Mouse (Mus musculus): Measurements from ENCODE around the gene Tk1. TPM values are rescaled to one million over a fixed set of nuclear protein-coding genes. Genes with fewer than 3 reads are reported as not detected.
"Not testable (repeated sequence)": the region's sequence is repeated elsewhere in the genome, so short reads cannot be mapped to it uniquely, and the experiment has no call there.

Gene Tk1
- polyA plus RNA-seq, 2 experiments: 128 to 160 TPM

GRCm38 (mm10) chr11:117821868-117822267 is 4.0 kb downstream of the Tk1 start:
- WGBS: 90% methylated on average over 9 of the region's 9 CpGs
- no peaks in the 10 kb centered on the region for H3K9me3 ChIP-seq (ENCODE audit: control insufficient read depth, low read length)
- TF ChIP-seq POLR2A (IDR thresholded peaks at IDR 0.05; ENCODE audit: borderline replicate concordance, extremely low read depth, insufficient read depth, insufficient read length): no peak
- H3K4me2 ChIP-seq (replicated peaks; ENCODE audit: low read depth, low read length, severe bottlenecking): no peak overlapping the region
- no peaks in the 10 kb centered on the region for H3K27me3 ChIP-seq (ENCODE audit: control insufficient read depth, insufficient read depth, low read length)
- H3K4me1 ChIP-seq (ENCODE audit: control insufficient read depth, insufficient read depth, low read length): peaks cover 29% of the 10 kb centered on the region
- no peak for ATAC-seq (ENCODE audit: low FRiP score, low read depth)
- no peak overlapping the region for H3K27ac ChIP-seq (replicated peaks; ENCODE audit: low read depth, low read length)
- H3K9ac ChIP-seq (ENCODE audit: low read depth, low read length, severe bottlenecking): no peak overlapping the region
- DNase-seq (ENCODE audit: low spot score): no peak
- peaks cover 59% of the 10 kb centered on the region for H3K36me3 ChIP-seq (ENCODE audit: control insufficient read depth, insufficient read depth, low read length)
- no peak overlapping the region for H3K4me3 ChIP-seq (replicated peaks; ENCODE audit: low read length)

DNA sequence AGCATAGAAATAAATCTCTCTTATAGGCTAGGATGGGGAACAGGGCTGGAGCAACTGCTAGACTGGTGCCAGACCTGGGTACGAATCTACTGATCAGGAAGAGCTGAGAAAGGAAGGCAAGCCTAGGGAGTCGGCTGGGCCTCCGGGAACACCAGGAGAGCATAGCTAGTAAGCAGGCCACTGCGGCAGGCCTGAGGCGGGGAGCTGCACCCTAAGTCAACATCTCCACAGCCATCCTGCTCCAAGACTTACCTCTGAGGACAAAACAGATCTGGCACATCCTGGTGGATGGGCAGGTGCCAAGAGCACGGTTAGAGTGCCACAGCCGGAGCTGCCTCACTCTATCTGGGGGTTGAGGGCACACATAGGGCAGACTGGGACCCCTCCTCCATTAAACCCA is 5.7 kb downstream of the Tk1 start:
- H3K4me1 ChIP-seq (ENCODE audit: control insufficient read depth, insufficient read depth, low read length): peaks cover 22% of the 10 kb centered on the region
- no peaks in the 10 kb centered on the region for H3K27me3 ChIP-seq (ENCODE audit: control insufficient read depth, insufficient read depth, low read length)
- H3K9ac ChIP-seq (ENCODE audit: low read depth, low read length, severe bottlenecking): no peak overlapping the region
- no peak for ATAC-seq (ENCODE audit: low FRiP score, low read depth)
- no peak overlapping the region for H3K4me3 ChIP-seq (replicated peaks; ENCODE audit: low read length)
- no peak for DNase-seq (ENCODE audit: low spot score)
- H3K27ac ChIP-seq (replicated peaks; ENCODE audit: low read depth, low read length): no peak overlapping the region
- no peak overlapping the region for H3K4me2 ChIP-seq (replicated peaks; ENCODE audit: low read depth, low read length, severe bottlenecking)
- no peaks in the 10 kb centered on the region for H3K9me3 ChIP-seq (ENCODE audit: control insufficient read depth, low read length)
- WGBS: 97% methylated on average over 7 of the region's 7 CpGs
- peaks cover 71% of the 10 kb centered on the region for H3K36me3 ChIP-seq (ENCODE audit: control insufficient read depth, insufficient read depth, low read length)
- no peak for TF ChIP-seq POLR2A (IDR thresholded peaks at IDR 0.05; ENCODE audit: borderline replicate concordance, extremely low read depth, insufficient read depth, insufficient read length)

GRCm38 (mm10) chr11:117819095-117819494 is 6.8 kb downstream of the Tk1 start:
- Histone ChIP-seq H3K27ac (replicated peaks; ENCODE audit: low read depth, low read length) (no peak overlapping the region), H3K4me2 (replicated peaks; ENCODE audit: low read depth, low read length, severe bottlenecking) (no peak overlapping the region), H3K4me3 (replicated peaks; ENCODE audit: low read length) (no peak overlapping the region), H3K27me3 (ENCODE audit: control insufficient read depth, insufficient read depth, low read length) (no peaks in the 10 kb centered on the region), H3K36me3 (ENCODE audit: control insufficient read depth, insufficient read depth, low read length) (peaks cover 82% of the 10 kb centered on the region), H3K9ac (ENCODE audit: low read depth, low read length, severe bottlenecking) (no peak overlapping the region), H3K4me1 (ENCODE audit: control insufficient read depth, insufficient read depth, low read length) (peaks cover 14% of the 10 kb centered on the region), H3K9me3 (ENCODE audit: control insufficient read depth, low read length) (no peaks in the 10 kb centered on the region)
- TF ChIP-seq POLR2A (IDR thresholded peaks at IDR 0.05; ENCODE audit: borderline replicate concordance, extremely low read depth, insufficient read depth, insufficient read length): no peak
- WGBS: 60% methylated on average over 8 of the region's 8 CpGs
- ATAC-seq (ENCODE audit: low FRiP score, low read depth) (no peak), DNase-seq (ENCODE audit: low spot score) (no peak)

DNA sequence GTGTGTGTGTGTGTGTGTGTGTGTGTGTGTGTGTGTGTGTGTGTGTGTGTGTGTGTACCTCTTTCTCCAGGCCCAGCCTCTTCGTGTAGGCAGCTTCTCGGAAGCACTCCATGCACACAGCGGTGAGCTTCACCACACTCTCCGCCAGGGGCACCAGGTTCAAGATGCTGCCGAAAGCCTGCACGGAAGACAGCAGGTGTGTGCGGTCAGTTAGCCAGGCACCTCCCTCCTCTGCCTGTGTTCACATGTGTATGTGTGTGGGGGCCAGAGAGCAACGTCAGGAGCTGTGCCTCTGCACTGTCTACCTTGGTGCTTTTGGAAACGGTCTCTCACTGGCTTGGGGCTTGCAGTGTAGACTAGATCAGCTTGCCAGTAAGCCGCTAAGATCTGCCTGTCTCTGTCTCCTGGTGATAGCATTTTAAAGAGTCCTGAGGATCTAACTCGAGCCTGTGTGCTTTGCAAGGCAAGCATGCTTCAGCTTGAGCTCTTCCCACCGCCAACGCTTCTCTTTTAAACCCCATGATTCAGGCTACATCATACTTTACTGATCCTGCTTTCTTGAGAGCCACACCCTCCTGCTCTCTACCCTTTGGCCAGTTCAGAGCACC is 9.4 kb downstream of the Tk1 start:
- Histone ChIP-seq H3K4me1 (ENCODE audit: control insufficient read depth, insufficient read depth, low read length) (no peaks in the 10 kb centered on the region), H3K9ac (ENCODE audit: low read depth, low read length, severe bottlenecking) (no peak overlapping the region), H3K36me3 (ENCODE audit: control insufficient read depth, insufficient read depth, low read length) (peaks cover 84% of the 10 kb centered on the region), H3K27me3 (ENCODE audit: control insufficient read depth, insufficient read depth, low read length) (no peaks in the 10 kb centered on the region), H3K27ac (replicated peaks; ENCODE audit: low read depth, low read length) (no peak overlapping the region), H3K4me3 (replicated peaks; ENCODE audit: low read length) (no peak overlapping the region), H3K9me3 (ENCODE audit: control insufficient read depth, low read length) (no peaks in the 10 kb centered on the region), H3K4me2 (replicated peaks; ENCODE audit: low read depth, low read length, severe bottlenecking) (no peak overlapping the region)
- no peak for TF ChIP-seq POLR2A (IDR thresholded peaks at IDR 0.05; ENCODE audit: borderline replicate concordance, extremely low read depth, insufficient read depth, insufficient read length)
- DNase-seq (ENCODE audit: low spot score): no peak
- no peak for ATAC-seq (ENCODE audit: low FRiP score, low read depth)
- WGBS: 86% methylated on average over 10 of the region's 13 CpGs

GRCm38 (mm10) chr11:117815850-117816249 is 10.0 kb downstream of the Tk1 start:
- not testable (repeated sequence) for H3K27me3 ChIP-seq (ENCODE audit: control insufficient read depth, insufficient read depth, low read length); H3K27ac ChIP-seq (replicated peaks; ENCODE audit: low read depth, low read length); H3K9me3 ChIP-seq (ENCODE audit: control insufficient read depth, low read length); ATAC-seq (ENCODE audit: low FRiP score, low read depth); H3K4me3 ChIP-seq (replicated peaks; ENCODE audit: low read length); H3K4me1 ChIP-seq (ENCODE audit: control insufficient read depth, insufficient read depth, low read length); H3K4me2 ChIP-seq (replicated peaks; ENCODE audit: low read depth, low read length, severe bottlenecking); H3K9ac ChIP-seq (ENCODE audit: low read depth, low read length, severe bottlenecking); DNase-seq (ENCODE audit: low spot score)
- 76% methylated on average over 9 of the region's 9 CpGs for WGBS
- peaks cover 78% of the 10 kb centered on the region for H3K36me3 ChIP-seq (ENCODE audit: control insufficient read depth, insufficient read depth, low read length)

All from limb, embryonic 14.5 days (tissue).